Mouse (Mus musculus) common myeloid progenitor, adult 5-6 weeks (primary cell): ENCODE data around the gene Madcam1. TPM values are rescaled to one million over a fixed set of nuclear protein-coding genes. Genes with fewer than 3 reads are reported as not detected.

ENCODE experiments used
- ATAC-seq: replicated peaks from 2 replicates; pipeline ENCODE4 v1.8.0; 2016; ENCODE audit warnings: low read depth, mild to moderate bottlenecking, moderate TSS enrichment, inconsistent platforms; ENCODE audit not compliant: poor library complexity, severe bottlenecking
- total RNA-seq: library from RNA; stranded (forward); fragments of 200-1000, 187-1606 nt; gene quantifications from 2 replicates; pipeline ENCODE4 v1.2.3, GENCODE M21; 2017

Gene Madcam1
- total RNA-seq, result not detected in 2 replicates

GRCm38 (mm10) chr10:79664131-79664665, at the start of gene Madcam1:
Madcam1 (plus strand) TSS chr10:79664559.
- peak; percentile 63 for ATAC-seq

DNA sequence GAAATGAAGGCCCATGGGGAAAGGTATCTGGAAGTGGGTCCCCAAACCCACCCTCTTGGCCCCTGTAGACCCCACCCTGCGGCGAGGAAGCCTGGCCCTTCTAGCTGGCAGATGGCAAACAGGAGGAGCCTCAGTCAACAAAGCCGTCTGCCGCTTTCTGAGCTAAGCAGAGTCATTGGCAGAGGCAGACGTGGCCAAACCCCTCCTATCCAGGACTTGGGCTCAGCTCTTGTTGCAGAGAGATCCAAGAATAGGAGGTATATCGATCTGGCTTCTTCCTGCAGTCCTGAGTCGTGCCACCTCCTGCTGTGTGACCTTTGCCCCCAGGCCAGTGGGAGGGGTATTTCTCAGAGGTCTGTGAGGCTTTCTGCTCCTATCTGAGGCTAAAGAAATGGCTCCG, 48.5 kb upstream of the Madcam1 start:
- no peak for ATAC-seq

- ATAC-seq, result no peak
These were observed 48.0 kb upstream of the Madcam1 start for GRCm38 (mm10) chr10:79616376-79616775.

DNA sequence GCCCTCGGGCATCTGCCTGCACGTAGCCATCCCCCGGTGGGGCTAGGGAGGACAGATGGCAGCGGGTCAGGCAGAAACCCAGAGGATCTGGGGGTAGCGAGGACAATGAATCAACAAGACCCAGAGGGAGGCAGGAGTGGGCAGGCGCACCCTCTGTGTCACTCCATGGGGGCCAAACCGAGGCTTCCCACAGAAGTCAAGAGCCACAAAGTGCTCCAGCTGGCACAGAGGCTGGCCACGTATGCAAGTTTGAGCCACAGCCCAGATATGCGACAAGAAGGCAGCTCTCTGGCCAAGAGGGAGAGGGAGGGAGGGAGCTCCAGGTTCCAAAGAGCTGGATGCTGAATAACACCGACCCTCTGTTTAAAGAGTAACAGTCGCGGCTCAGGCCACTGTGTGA, 40.4 kb upstream of the Madcam1 start:
- ATAC-seq, result no peak

DNA sequence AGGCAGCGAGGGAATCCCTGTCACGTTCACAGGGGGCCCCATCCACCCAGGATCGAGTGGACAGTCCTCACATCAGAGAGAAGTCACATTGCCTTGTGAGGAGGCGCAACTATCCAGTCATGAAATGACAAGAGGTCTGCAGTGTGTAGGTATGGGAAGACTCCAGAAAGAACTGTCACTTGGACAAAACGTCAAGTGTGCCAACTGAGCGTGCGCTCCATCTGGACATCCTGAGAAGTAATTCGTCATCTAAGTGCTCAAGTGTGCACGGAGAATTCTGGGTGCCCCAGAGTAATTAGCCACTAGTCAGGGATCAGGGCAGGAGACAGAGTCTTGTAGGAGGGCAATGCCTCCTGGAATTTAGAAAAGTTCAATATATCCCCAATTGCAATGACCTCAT, 39.0 kb upstream of the Madcam1 start:
- no peak for ATAC-seq

DNA sequence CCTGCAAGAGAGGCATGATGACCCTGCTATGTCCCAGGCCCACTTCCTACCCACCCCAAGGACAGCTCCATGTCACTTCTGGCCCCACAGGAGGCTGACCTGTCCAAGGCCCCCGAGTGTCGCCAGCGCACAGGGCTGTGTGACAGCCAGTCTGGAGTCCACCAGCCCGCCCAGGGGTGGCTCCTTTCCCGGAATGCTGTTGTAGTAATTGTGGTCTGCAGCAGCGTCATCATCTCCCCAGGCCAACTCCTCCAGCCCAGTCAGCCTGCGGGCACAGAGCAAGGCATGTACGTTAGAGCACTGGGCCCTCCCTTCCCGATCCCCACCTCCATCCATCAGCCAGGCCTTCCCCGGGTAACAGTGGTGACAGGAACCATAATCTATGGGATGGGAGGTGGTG, 38.2 kb upstream of the Madcam1 start:
- ATAC-seq, result no peak

DNA sequence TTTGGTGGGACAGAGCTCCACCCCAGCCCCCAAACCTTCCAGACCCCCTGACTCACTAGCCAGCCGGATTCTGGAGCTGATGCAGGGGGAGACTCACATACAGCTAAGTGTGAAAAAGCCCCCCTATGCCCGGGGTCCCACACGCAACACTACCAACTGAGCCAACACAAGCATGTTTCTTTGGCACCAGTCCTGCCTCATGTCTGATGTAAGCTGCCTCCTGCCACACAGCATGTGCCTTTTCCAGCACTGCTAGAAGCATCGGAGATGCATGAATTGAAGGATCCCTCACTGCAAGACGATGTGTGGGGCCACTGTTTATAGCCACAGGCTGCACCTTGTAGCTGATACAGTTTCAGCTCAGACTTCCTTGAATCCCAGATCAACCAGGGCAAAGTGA, 36.0 kb upstream of the Madcam1 start:
- ATAC-seq, result no peak

DNA sequence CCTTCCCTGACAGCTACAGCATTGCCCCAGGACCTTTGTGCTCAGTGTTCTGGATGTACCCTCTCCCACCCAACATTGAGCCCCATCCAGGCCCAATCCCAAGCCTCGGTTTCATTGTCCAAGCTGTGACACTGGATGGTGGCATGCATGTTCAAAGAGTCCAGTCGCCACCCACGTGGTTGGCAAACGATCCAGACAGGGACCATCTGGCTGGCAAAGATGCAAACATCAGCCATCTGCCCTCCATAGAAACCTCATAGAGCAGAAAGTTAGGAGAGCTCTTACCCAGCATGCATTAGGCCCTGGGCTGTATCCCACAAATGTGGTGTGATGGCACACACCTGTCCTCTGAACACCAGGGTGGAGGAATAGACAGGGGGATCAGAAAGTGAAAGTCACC, 32.9 kb upstream of the Madcam1 start:
- ATAC-seq, result no peak

DNA sequence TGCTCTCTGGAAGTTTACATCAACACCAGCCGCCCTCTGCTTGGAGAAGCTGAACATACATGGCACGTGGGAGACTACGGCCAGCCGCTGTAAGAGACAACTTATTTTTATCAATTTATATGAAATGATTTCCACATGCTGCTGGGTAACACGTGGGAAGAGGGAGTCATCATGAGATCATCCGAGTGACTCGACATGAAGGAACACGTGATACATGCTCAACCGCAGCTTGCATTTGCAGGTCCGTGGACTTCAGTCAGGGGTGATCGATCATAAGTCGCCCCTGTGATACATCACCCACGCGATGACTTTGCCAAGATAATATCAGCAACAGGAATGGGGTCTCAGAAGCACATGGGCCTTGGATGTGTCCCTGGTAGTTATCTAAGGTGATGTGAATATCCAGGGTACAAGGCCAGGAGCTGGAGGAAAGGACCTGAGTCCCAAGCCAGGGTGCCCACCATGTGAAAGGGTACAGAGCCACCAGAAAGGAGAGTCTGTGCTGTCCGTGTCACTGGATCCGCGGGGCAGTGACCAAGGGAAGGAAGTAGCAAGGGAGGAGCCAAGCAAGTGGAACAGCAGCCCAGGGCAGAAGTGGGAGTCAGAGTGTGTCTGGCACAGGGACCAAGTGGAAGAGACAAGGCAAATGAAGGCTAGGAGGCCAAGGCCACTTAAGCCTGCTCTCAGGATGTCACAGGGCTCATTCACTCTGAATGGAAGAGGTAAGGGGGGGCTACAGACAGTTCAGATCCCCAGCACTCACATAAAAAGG, 31.2 kb upstream of the Madcam1 start:
- ATAC-seq, result peak; percentile 28; the same call in 1 of the 2 replicates

DNA sequence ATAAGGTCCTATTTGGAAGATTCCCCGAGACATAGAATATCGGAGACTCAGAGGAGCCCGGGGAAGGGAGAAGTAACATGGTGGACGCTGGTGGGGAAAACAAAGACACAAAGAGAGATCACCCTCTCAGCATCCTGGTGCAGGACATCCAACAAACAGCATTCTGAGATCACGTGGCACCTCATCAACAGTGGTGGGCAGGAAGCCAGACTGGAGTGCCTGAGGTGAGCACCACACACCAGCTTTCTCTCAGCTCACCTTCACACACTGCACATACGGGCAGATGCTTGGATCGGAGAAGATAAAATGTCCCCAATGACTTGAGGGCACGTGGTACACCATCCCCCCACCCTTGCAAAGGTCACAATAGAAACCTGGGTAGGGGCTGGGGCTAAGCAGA, 28.1 kb upstream of the Madcam1 start:
- ATAC-seq, result no peak

DNA sequence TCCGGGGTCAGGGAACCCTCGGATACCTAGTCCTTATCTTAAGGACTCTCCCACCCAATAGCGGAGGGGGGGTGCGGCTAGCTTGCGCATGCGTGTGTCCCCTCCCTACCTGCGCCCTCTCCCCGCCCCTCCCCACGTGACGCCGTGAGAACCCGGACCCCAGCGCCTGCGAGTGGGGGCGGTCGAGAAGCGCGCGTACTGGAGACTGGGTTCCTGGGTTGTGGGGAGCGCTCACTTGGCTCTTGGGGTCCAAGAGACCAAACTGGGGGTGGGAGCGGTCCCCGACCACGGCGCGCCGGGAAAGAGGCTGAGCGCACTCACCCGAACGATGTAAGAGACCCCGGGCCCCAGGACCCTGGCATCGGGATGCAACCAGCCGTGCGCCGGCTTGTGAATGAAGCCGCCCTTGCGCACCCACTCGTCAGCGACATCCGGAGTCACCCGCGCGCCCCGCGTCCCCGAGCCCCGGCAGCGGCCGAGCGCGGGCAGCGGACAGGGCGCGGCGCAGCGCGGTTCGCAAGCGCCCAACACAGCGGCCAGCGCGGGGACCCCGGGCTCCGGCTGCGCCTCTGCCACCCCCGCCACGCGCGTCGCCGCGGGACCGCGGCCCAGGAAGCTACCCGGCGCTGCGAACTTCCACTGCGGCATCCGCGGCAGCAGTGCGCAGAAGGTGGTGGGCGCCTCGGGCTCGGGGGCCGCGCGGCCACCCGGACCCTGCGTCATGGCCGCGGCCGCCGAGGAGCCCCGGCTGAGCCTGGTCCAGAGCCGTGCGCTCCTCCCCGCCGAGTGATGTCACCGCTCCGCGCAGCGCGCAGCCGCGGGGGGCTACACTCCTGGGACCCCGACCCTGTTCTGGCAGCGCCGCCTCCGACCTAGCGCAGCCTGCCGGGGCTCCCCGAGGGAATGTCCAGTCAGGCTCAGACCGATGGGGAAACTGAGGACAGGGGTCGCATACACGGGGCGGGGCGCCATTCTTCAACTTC, 26.9 kb upstream of the Madcam1 start, which contains the start of gene Shc2:
Shc2 (minus strand) TSS at position 791 of the 983 bp plus-strand sequence.
- ATAC-seq, result no peak

DNA sequence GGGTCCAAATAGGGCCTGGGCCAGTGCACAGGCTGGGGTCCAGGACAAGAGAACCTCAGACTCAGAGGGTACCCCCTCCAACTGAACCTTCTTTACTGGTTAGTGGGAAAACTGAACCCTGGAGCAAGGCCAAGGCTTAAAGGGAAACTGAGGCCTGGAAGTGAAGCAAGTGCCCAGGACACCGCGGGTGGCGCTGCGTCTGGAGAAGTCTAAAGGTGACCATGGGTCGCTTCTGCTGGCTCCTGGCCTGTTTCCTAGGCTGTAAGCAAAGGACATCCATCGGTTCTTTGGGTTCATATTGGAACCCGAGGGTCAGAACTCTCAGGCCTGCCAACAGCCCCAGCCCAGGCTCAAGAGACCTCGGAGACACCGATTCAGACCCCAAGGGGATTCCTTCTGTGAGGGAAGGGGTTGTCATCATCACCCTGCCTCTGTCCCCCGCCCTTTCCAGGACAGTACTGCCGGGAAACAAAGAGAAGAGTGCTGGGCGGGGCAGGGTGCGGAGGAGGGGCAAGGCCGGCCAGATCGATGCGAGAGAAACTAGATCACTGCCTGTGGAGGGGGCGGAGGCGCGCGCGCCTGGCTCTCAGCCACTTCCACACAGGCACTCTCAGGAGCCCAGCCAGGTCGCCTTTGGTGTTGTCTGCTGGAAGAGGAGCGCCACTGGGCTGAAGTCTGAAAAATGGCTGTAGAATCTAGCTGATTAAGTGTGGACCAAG, 25.7 kb upstream of the Madcam1 start:
- ATAC-seq, result no peak

DNA sequence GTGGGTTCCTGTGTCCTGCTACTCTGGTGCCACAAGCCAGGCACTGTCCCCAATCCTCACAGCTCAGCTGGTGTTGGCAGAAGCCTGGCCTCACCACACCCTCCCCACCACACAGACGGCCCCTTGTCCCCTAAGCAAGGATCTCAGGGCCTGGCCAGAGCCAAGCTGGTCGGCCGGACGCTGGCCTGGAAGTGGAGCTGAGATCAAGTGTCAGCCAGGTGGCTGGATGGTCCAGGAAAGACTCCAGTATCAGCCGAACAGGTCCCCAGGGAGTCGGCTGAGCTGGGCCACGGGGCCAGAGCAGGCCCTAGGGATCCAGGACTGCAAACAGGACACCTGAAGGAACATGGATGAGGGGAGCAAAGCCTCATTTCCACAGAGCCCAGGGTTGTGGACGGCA, 18.6 kb upstream of the Madcam1 start, which contains the start of gene Odf3l2:
Odf3l2 (minus strand) TSS at position 28 of the 400 bp plus-strand sequence.
- no peak for ATAC-seq

GRCm38 (mm10) chr10:79649070-79649751, 15.1 kb upstream of the Madcam1 start:
- ATAC-seq, result peak; percentile 92

- no peak for ATAC-seq
These were observed 11.6 kb upstream of the Madcam1 start for GRCm38 (mm10) chr10:79652789-79653188.

DNA sequence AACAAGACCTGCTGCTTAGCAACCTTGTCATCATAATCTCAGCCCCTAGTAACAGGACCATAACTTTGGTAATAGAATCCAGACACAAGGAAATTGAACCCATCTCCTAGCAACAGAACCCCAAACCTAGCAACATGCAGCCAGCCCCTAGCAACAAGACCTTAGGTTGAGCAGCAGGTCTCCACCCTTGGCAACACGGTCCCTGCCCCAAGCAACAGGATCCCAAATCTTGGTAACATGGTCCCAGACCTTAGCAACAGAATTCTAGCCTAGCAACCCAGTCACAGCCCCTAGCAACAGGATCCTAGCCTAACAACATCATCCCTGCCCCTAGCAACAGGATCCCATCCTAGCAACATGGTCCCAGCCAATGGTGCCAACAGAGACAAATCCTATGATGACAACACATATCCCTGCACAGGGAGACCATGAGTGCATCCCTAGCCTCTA, 9.4 kb upstream of the Madcam1 start:
- ATAC-seq, result no peak

- peak; percentile 57; the same call in 1 of the 2 replicates for ATAC-seq
These were observed 5.5 kb upstream of the Madcam1 start for GRCm38 (mm10) chr10:79658829-79659228.

DNA sequence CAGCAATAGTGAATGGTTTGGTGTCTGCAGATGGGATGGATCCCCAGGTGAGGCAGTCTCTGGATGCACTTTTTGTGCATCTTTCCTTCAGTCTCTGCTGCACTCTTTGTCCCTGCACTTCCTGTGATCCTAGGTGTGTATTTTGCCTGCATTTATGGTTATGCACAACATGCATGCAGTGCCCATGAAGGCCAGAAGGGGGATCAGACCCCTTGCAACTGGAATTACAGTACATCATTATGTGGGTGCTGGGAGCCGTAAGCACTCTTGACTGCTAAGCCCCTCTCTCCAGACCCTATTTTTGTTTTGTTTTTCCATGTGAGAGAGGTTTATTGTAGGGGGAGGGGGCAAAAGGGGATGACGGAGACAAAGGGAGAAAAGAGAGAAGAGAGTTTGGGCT, 4.1 kb upstream of the Madcam1 start:
- no peak for ATAC-seq

DNA sequence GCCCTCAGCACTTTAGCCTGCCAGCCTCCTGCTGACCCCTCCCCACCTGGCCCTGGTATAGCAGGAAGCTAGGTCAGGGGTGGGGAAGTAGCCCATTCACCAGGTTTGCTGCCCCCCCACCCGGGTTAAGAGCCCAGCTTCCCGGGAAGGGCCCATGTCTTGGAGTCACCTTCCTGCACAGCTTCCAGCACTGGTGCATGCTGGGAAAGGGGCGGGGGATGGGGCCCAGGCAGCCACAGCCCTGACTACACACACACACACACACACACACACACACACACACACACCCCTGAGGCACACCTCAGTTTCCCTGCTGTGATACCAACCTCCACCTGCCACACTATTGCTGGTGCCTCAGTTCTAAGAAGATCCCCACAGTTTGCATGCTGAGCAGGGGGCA, 2.5 kb upstream of the Madcam1 start:
- ATAC-seq, result no peak
